8 mouse cellular contexts compared by ENCODE assay signal in the genomic region with DNA sequence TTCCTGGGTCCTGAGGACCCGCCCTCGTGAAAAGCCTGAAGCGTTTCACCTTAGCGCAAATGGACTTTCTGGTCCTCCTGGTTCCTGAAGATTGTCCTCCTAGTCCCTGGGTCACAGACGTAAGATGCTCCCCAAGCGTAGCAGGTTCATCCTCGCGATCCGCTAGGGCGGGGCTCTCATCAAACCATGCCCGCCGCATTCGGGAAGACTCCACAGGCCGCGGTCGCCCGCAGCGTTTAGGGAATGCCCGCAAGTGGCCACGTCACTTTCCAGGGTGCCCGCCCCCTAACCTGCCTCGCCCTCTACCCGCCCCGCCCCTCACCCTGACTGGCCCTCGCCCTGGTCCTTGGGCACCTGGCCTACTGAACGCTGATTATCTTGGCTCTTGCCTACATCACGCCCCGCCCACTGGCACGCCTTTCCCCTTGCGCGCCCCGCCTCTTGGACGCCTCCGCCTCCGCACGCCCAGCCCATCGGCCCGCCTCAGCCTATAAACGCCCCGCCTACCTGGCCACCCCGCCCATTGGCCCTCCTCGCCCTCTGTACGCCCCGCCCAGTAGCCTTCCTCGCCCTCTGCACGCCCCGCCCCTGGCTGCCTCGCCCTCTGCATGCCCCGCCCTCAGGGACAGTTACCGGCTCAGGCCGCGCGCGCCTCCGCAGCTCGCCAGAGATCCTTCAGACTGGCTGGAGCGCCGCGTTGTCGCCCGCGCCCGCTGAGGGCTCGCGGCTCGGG. TPM values are rescaled to one million over a fixed set of nuclear protein-coding genes. Genes with fewer than 3 reads are reported as not detected.
DNase-seq lines count a peak whose midpoint lies in the region; ATAC-seq and TF ChIP-seq lines count a peak whose summit lies in the region.

TSS of gene Larp1b (plus strand) at position 659 of the 733 bp plus-strand sequence.

- under 1% methylated on average over 61 of the region's 66 CpGs for WGBS in forebrain, embryonic 13.5 days
- WGBS in large intestine, adult 2 months: under 1% methylated on average over 64 of the region's 66 CpGs
- WGBS in liver, postnatal 0 days (ENCODE audit: insufficient replicate concordance): 2% methylated on average over 65 of the region's 66 CpGs
- WGBS in neural tube, embryonic 14.5 days: under 1% methylated on average over 62 of the region's 66 CpGs

- no peaks in the 10 kb centered on the region for H3K36me3 ChIP-seq in ES-Bruce4 (ENCODE audit: control insufficient read depth, insufficient read depth, low read length, poor library complexity, severe bottlenecking)
- H3K36me3 ChIP-seq in forebrain, embryonic 13.5 days (ENCODE audit: poor library complexity, severe bottlenecking): no peaks in the 10 kb centered on the region
- no peaks in the 10 kb centered on the region for H3K36me3 ChIP-seq in liver, postnatal 0 days (replicated peaks; ENCODE audit: insufficient read depth, low read length)
- no peaks in the 10 kb centered on the region for H3K36me3 ChIP-seq in neural tube, embryonic 14.5 days (ENCODE audit: control insufficient read depth, insufficient read depth, low read length)

- peaks cover 5% of the 10 kb centered on the region for H3K4me1 ChIP-seq in ES-Bruce4 (ENCODE audit: control insufficient read depth, insufficient read depth, low read length)
- H3K4me1 ChIP-seq in forebrain, embryonic 13.5 days: peaks cover 13% of the 10 kb centered on the region
- peaks cover 12% of the 10 kb centered on the region for H3K4me1 ChIP-seq in liver, postnatal 0 days (ENCODE audit: insufficient read depth)
- H3K4me1 ChIP-seq in neural tube, embryonic 14.5 days (ENCODE audit: control insufficient read depth, insufficient read depth, low read length): no peaks in the 10 kb centered on the region

- peak within 1 kb of the TSS; percentile 94 for H3K9ac ChIP-seq in ES-Bruce4 (ENCODE audit: low read depth, poor library complexity, severe bottlenecking)
- peak within 1 kb of the TSS; percentile 78 for H3K9ac ChIP-seq in forebrain, embryonic 13.5 days
- peak within 1 kb of the TSS; percentile 86 for H3K9ac ChIP-seq in liver, postnatal 0 days (replicated peaks)
- H3K9ac ChIP-seq in neural tube, embryonic 14.5 days (replicated peaks; ENCODE audit: low read depth, low read length): peak within 1 kb of the TSS; percentile 73

- intact Hi-C loops in heart, postnatal 10 days (cut with DNase I): no loop called here

- H3K4me2 ChIP-seq in forebrain, embryonic 13.5 days: peak within 1 kb of the TSS; percentile 99
- H3K4me2 ChIP-seq in liver, postnatal 0 days (ENCODE audit: low read depth, low read length): peak within 1 kb of the TSS; percentile 95
- peak within 1 kb of the TSS; percentile 98 for H3K4me2 ChIP-seq in neural tube, embryonic 14.5 days (ENCODE audit: low read depth, low read length)

- TF ChIP-seq CTCF in ES-Bruce4 (IDR thresholded peaks at IDR 0.05; ENCODE audit: low read depth, low read length): no peak
- peak; percentile 5; the same call in 1 of the 2 replicates for TF ChIP-seq CTCF in liver, postnatal 0 days (IDR thresholded peaks at IDR 0.05; ENCODE audit: low read depth)

- H3K27ac ChIP-seq in ES-Bruce4 (ENCODE audit: insufficient read depth, low read length): no peak within 1 kb of the TSS
- H3K27ac ChIP-seq in forebrain, embryonic 13.5 days: peak within 1 kb of the TSS; percentile 66
- peak within 1 kb of the TSS; percentile 93 for H3K27ac ChIP-seq in liver, postnatal 0 days (ENCODE audit: low read depth)
- peak within 1 kb of the TSS; percentile 74 for H3K27ac ChIP-seq in neural tube, embryonic 14.5 days (ENCODE audit: low read depth, low read length)

- H3K27me3 ChIP-seq in ES-Bruce4 (ENCODE audit: control insufficient read depth, insufficient read depth, low read length, poor library complexity, severe bottlenecking): no peaks in the 10 kb centered on the region; the same call in 1 of the 2 replicates
- H3K27me3 ChIP-seq in forebrain, embryonic 13.5 days: peaks cover 26% of the 10 kb centered on the region
- H3K27me3 ChIP-seq in liver, postnatal 0 days (ENCODE audit: insufficient read depth, low read length): no peaks in the 10 kb centered on the region; the same call in 1 of the 2 replicates
- no peaks in the 10 kb centered on the region for H3K27me3 ChIP-seq in neural tube, embryonic 14.5 days (ENCODE audit: control insufficient read depth, insufficient read depth, low read length)

- no peak for TF ChIP-seq EP300 in ES-Bruce4 (IDR thresholded peaks at IDR 0.05; ENCODE audit: insufficient read depth, low read depth, low read length)
- TF ChIP-seq EP300 in liver, postnatal 0 days (IDR thresholded peaks at IDR 0.05; ENCODE audit: low read depth): no peak

- H3K9me3 ChIP-seq in ES-Bruce4 (replicated peaks; ENCODE audit: control insufficient read depth, insufficient read depth, low read length, poor library complexity, severe bottlenecking): no peaks in the 10 kb centered on the region
- H3K9me3 ChIP-seq in forebrain, embryonic 13.5 days (replicated peaks): no peaks in the 10 kb centered on the region
- H3K9me3 ChIP-seq in liver, postnatal 0 days (ENCODE audit: low read length): no peaks in the 10 kb centered on the region
- no peaks in the 10 kb centered on the region for H3K9me3 ChIP-seq in neural tube, embryonic 14.5 days (ENCODE audit: control insufficient read depth, low read length)

- peak; percentile 80 for ATAC-seq in cerebellum, adult (ENCODE audit: insufficient number of reproducible peaks, low FRiP score, low TSS enrichment)
- ATAC-seq in forebrain, embryonic 13.5 days: peak; percentile 95
- peak; percentile 91 for ATAC-seq in liver, postnatal 0 days
- peak; percentile 96 for ATAC-seq in neural tube, embryonic 14.5 days (ENCODE audit: low read depth)

- DNase-seq in heart, postnatal 10 days: peak; percentile 99 to 100
- DNase-seq in large intestine, adult 2 months (ENCODE audit: low read depth, low spot score): peak; percentile 87
- DNase-seq in liver, postnatal 0 days: peak; percentile 100
- peak; percentile 100 for DNase-seq in testis, postnatal 10 days (ENCODE audit: low spot score)

- H3K4me3 ChIP-seq in ES-Bruce4 (ENCODE audit: low read depth, low read length): peak within 1 kb of the TSS; percentile 84
- H3K4me3 ChIP-seq in forebrain, embryonic 13.5 days: peak within 1 kb of the TSS; percentile 73
- peak within 1 kb of the TSS; percentile 77 for H3K4me3 ChIP-seq in liver, postnatal 0 days (ENCODE audit: low read depth, low read length)
- peak within 1 kb of the TSS; percentile 73 for H3K4me3 ChIP-seq in neural tube, embryonic 14.5 days (ENCODE audit: low read depth, low read length)

- peak; percentile 43 for TF ChIP-seq POLR2A in ES-Bruce4 (IDR thresholded peaks at IDR 0.05; ENCODE audit: insufficient read depth, low read length)

RNA-seq across cellular contexts. Expression of gene Larp1b, which starts in this region (rescaled TPM):
- polyA plus RNA-seq in ES-Bruce4 (2011; ENCODE audit: insufficient read depth, insufficient read length, low read depth, missing spikeins): 24.5 and 25.6 TPM in 2 replicates
- polyA plus RNA-seq in forebrain, embryonic 13.5 days (2015; fragmentation: Nextera tagmentation; extraction: Ambion mirVana): 2.4 and 2.6 TPM in 2 replicates
- 10 to 100 TPM; 56.0 to 58.3 TPM for total RNA-seq in heart, postnatal 10 days (2021)
- 13.5 and 22.2 TPM in 2 replicates for polyA plus RNA-seq in large intestine, adult 2 months (2012; rRNA removed)
- polyA plus RNA-seq in liver, postnatal 0 days (2015; fragmentation: Nextera tagmentation; extraction: Ambion mirVana): 22.3 and 27.9 TPM in 2 replicates
- polyA plus RNA-seq in neural tube, embryonic 14.5 days (2014; fragmentation: Nextera tagmentation; extraction: Ambion mirVana): 6.2 and 7.4 TPM in 2 replicates
